Mouse (Mus musculus) cerebellum, adult 2 months (tissue): ENCODE results near the gene Serpina3b. TPM values are rescaled to one million over a fixed set of nuclear protein-coding genes. Genes with fewer than 3 reads are reported as not detected.
"Not testable (repeated sequence)": the region's sequence is repeated elsewhere in the genome, so short reads cannot be mapped to it uniquely, and the experiment has no call there.

Experiments
- DNase-seq, 2 experiments: peaks; one replicate each; pipeline ENCODE4 v3.0.0; 2021
- H3K27ac ChIP-seq: fragments of 200-500 bp; 2 replicates; pipeline ENCODE4 v1.5.1; 2012; ENCODE audit warnings: low read length, control low read depth, inconsistent platforms; ENCODE audit not compliant: insufficient read depth
- H3K27me3 ChIP-seq: fragments of 200-500 bp; 2 replicates; pipeline ENCODE4 v1.6.1; 2012; ENCODE audit warnings: inconsistent platforms, mild to moderate bottlenecking, low read length, moderate library complexity; ENCODE audit not compliant: control insufficient read depth, insufficient read depth
- H3K4me1 ChIP-seq: fragments of 200-500 bp; 2 replicates; pipeline ENCODE4 v1.6.1; 2011; ENCODE audit warnings: low read length; ENCODE audit not compliant: control insufficient read depth, insufficient read depth
- H3K4me3 ChIP-seq: fragments of 200-500 bp; replicated peaks from 2 replicates; pipeline ENCODE3; 2011; ENCODE audit warnings: mild to moderate bottlenecking, low read depth, low read length, control low read depth; ENCODE audit not compliant: insufficient read depth
- CTCF ChIP-seq: fragments of 200-500 bp; IDR thresholded peaks from 2 replicates; pipeline ENCODE4 v1.5.1; 2011; ENCODE audit warnings: low read depth, mild to moderate bottlenecking, control low read depth, low read length, moderate library complexity, borderline replicate concordance; ENCODE audit not compliant: insufficient read depth
- POLR2A ChIP-seq: fragments of 200-500 bp; IDR thresholded peaks from 2 replicates; pipeline ENCODE4 v1.6.1; 2011; ENCODE audit warnings: low read length, control low read depth, borderline replicate concordance; ENCODE audit not compliant: insufficient read depth
- WGBS: fragments of 180-500 bp; shearing (Covaris S2); methylation state at CpG from one replicate; pipeline ENCODE4 v1.1.7; 2018; 5-methylcytosine and 5-hydroxymethylcytosine counted together
- polyA plus RNA-seq: library from polyadenylated mRNA; depleted of rRNA; stranded (reverse); fragments of >200 nt; gene quantifications from 2 replicates; pipeline ENCODE4 v1.2.3, GENCODE M21; 2012; rRNA removed

Serpina3b gene
- polyA plus RNA-seq = not detected in 2 replicates

DNA sequence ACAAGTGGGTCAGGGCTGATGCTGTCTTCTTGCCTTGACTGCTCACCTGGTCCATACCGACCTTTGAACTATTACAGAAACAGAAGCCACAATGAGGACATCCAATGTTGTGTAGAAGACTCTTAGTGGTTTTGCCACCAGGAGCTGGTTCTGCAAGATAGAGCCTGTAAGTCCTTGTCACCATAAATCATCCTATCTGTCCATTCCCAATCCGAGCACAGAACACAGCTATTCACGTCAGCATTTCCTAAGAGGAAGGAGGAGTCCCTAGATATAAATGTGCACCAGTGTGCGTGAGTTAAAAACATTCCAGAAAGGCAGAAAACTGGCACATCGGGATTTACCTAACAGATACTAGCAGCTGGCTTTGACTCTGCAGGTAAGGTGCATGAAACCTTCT, at the start of gene Serpina3b:
Gene Serpina3b, plus strand, starts transcription at position 301 of the 400 bp plus-strand sequence.
- H3K4me3 ChIP-seq = no peak within 1 kb of the TSS
- TF ChIP-seq CTCF (no peak), POLR2A (no peak)

GRCm38 (mm10) chr12:104090119-104090518, 37.7 kb upstream of the Serpina3b start:
- Histone ChIP-seq H3K27me3 (no peaks in the 10 kb centered on the region), H3K4me3 (no peak overlapping the region), H3K4me1 (no peaks in the 10 kb centered on the region), H3K27ac (no peak overlapping the region)
- no peak for DNase-seq
- WGBS = 78% methylated on average over 2 of the region's 2 CpGs
- TF ChIP-seq CTCF (no peak), POLR2A (no peak)

More for the DNA sequence above, at the start of gene Serpina3b:
- H3K27ac ChIP-seq = no peak within 1 kb of the TSS
- no peak for DNase-seq
- no peaks in the 10 kb centered on the region for H3K4me1 ChIP-seq
- H3K27me3 ChIP-seq = no peaks in the 10 kb centered on the region
- WGBS = 91% methylated on average over 5 of the region's 5 CpGs

DNA sequence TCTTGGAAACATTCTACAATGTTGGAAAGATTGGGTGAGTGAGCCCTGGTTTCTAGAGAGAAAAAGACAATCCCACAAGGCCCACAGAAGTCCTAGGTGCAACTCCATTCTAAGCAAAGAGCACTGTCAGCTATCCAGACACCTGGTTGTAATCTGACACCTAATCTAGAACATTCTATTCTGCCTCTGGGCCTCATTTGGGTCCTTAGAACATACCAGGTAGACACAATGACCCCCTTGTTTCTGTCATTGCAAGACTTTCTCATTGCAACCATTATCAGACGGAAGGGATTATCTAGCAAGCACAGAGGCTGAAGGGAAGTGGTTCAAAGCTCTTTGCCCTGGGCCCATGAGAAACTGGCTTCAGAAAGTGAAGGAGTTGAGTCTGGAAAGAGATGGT, 36.5 kb upstream of the Serpina3b start:
- no peak overlapping the region for H3K4me3 ChIP-seq
- 86% methylated on average over 1 of the region's 1 CpGs for WGBS
- no peak for DNase-seq
- H3K4me1 ChIP-seq = no peaks in the 10 kb centered on the region
- H3K27me3 ChIP-seq = no peaks in the 10 kb centered on the region
- H3K27ac ChIP-seq = no peak overlapping the region
- no peak for TF ChIP-seq CTCF
- no peak for TF ChIP-seq POLR2A

GRCm38 (mm10) chr12:104100768-104101167, 27.0 kb upstream of the Serpina3b start, which contains the start of gene Serpina5:
Gene Serpina5, plus strand, starts transcription at chr12:104101113.
- TF ChIP-seq POLR2A (no peak), CTCF (no peak)
- Histone ChIP-seq H3K27ac (no peak within 1 kb of the TSS), H3K4me3 (no peak within 1 kb of the TSS), H3K4me1 (no peaks in the 10 kb centered on the region), H3K27me3 (no peaks in the 10 kb centered on the region)
- no peak for DNase-seq
- 93% methylated on average over 6 of the region's 6 CpGs for WGBS

DNA sequence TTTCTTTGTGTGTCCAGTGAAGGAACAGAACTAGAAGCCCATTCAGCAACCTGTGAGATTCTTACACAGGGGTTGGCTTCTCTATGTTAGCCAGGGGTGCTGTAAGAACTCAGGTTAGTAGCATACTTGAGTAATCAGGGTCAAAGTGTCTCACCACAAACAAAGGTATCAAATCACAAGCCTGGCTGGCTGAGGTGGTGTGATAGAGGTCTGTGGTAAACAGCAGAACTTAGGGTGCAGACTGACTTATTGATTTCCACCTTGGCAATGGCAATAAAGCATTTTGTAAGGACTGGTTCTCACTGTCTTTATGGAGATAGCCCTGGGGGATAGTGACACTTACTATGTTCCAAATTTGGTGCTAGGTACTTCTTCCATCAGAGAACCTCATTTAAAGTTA, 21.9 kb upstream of the Serpina3b start:
- TF ChIP-seq CTCF (no peak), POLR2A (no peak)

DNA sequence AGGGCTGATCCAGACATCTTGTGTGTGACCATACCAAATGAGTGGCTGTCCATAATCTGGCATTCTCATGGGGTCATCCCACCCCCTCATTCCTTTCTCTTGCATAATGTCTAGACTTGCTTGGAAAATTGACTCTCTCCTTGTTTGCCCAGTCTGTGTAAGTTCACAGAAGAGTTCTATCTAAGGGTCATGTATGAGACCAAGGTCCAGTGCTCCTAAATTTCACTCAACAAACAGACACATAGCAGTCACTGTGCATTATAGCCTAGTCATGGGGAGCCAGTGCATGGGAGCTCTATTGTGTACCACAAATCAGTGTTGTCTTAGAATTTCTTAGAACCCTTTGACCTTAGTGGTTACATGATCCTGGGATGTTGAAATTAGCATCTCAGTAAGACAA, 20.9 kb upstream of the Serpina3b start:
- no peaks in the 10 kb centered on the region for H3K27me3 ChIP-seq
- H3K27ac ChIP-seq = no peak overlapping the region
- no peak for DNase-seq
- no peak overlapping the region for H3K4me3 ChIP-seq
- no peaks in the 10 kb centered on the region for H3K4me1 ChIP-seq
- TF ChIP-seq CTCF = no peak
- TF ChIP-seq POLR2A = no peak

More for the DNA sequence above, 21.9 kb upstream of the Serpina3b start:
- Histone ChIP-seq H3K4me1 (no peaks in the 10 kb centered on the region), H3K27ac (no peak overlapping the region), H3K27me3 (no peaks in the 10 kb centered on the region), H3K4me3 (no peak overlapping the region)
- no peak for DNase-seq

DNA sequence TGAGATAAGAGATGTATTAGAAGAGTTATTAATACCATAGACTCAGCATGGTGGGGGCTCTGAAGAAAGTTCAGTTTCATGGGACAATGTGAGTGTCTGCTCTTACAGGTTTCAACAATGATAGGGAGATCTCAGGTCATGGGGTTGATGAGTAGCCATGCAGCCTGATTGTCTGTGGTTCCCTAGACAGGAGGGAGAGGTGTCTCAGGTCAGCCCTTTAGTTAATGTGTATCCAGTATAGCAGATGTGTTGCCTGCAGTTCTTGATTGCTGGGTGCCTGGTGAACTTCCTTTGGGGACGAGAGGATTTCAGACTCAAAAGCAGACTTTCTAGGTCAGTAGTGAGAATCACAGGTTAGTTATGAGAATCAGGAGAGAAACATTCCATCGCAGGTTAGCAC, 19.3 kb upstream of the Serpina3b start:
- 84% methylated on average over 2 of the region's 2 CpGs for WGBS
- Histone ChIP-seq H3K27ac (no peak overlapping the region), H3K4me1 (no peaks in the 10 kb centered on the region), H3K27me3 (no peaks in the 10 kb centered on the region), H3K4me3 (no peak overlapping the region)
- no peak for TF ChIP-seq POLR2A
- TF ChIP-seq CTCF = no peak
- no peak for DNase-seq

DNA sequence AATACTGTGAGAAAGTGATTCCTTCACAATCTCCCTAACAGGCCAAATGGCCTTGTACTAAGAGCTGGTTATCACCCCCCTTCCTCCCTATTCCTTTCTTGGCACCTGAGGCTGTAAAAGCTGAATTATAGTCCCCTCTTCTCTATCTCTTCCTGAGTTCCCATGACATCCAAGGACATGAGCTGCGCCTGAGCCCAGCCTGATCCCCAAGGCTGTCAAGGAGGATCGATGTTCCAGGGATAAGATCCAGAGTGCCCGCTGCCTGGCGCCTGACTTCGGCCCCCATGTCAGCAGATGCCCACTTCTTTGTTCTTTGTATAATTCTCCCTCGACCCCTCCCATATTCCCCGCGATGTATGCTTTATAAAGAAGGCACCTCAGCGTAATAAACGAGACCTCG, 15.5 kb upstream of the Serpina3b start, which contains the start of gene Serpina3a:
Gene Serpina3a, plus strand, starts transcription at position 392 of the 400 bp plus-strand sequence.
- H3K27me3 ChIP-seq, DNase-seq, H3K4me1 ChIP-seq, H3K27ac ChIP-seq, H3K4me3 ChIP-seq: not testable (repeated sequence)
- 76% methylated on average over 11 of the region's 11 CpGs for WGBS
